In the genomic region with DNA sequence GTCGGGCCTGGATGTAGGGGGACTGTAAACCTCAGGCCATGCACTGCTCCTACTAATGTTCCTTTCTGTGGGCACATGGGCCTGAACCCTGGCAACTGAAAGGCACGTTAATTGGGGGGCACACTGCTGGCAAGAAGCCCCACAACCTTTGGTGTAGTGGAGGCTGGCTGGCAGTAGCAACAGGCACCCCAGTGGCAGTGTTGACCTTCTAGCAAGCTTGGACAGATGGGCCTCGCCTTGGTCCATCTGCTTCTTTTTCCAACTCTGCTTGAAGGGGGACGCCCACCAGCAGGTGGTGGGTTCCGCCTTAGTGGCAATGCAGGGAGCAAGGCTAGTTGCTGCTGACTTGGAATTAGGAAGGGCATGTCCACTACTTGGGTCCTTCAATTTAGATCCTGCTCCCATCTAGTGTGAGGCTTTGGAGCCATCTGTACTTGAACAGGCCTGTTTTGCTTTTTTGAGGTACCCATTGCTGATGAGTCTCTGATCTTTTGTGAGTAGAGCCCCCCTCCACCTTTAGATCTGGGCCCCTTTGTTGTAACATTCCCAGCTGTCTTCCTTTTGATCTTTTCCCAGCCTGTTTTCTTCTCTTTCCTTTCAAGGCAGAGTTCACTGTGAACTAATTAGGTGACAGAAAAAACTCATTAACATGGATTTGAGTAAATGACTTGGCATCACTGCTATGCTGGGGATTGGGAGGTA, we compare ENCODE assay signal across 8 mouse cellular contexts. TPM values are rescaled to one million over a fixed set of nuclear protein-coding genes. Genes with fewer than 3 reads are reported as not detected.
DNase-seq lines count a peak whose midpoint lies in the region; ATAC-seq and TF ChIP-seq lines count a peak whose summit lies in the region.

No protein-coding gene starts in this region.

- WGBS in kidney, embryonic 16.5 days: 13% methylated on average over 5 of the region's 5 CpGs
- WGBS in bone marrow, adult 2 months: 48% methylated on average over 5 of the region's 5 CpGs
- WGBS in embryonic facial prominence, embryonic 14.5 days: 9% methylated on average over 3 of the region's 5 CpGs
- 4% methylated on average over 5 of the region's 5 CpGs for WGBS in limb, embryonic 15.5 days
- 13% methylated on average over 5 of the region's 5 CpGs for WGBS in stomach, embryonic 16.5 days

- H3K9me3 ChIP-seq in kidney, embryonic 16.5 days (ENCODE audit: low read length): no peaks in the 10 kb centered on the region
- H3K9me3 ChIP-seq in embryonic facial prominence, embryonic 14.5 days (ENCODE audit: control insufficient read depth, low read length): no peaks in the 10 kb centered on the region
- no peaks in the 10 kb centered on the region for H3K9me3 ChIP-seq in limb, embryonic 15.5 days
- H3K9me3 ChIP-seq in stomach, embryonic 16.5 days (replicated peaks; ENCODE audit: control insufficient read depth, low read length): no peaks in the 10 kb centered on the region

- no peak for ATAC-seq in kidney, embryonic 16.5 days (ENCODE audit: low FRiP score, low TSS enrichment)
- ATAC-seq in embryonic facial prominence, embryonic 14.5 days (ENCODE audit: low read depth): no peak
- no peak for ATAC-seq in limb, embryonic 15.5 days (ENCODE audit: insufficient number of reproducible peaks, low FRiP score, low TSS enrichment, low read depth)
- ATAC-seq in stomach, embryonic 16.5 days (ENCODE audit: insufficient read depth, low FRiP score): no peak

- H3K4me3 ChIP-seq in kidney, embryonic 16.5 days (ENCODE audit: low read length): peak overlapping the region; percentile 93
- H3K4me3 ChIP-seq in bone marrow, adult 2 months (replicated peaks; ENCODE audit: control insufficient read depth, low read depth, low read length): peak overlapping the region; percentile 71
- peak overlapping the region; percentile 76 for H3K4me3 ChIP-seq in embryonic facial prominence, embryonic 14.5 days (ENCODE audit: low read depth, low read length)
- peak overlapping the region; percentile 81 for H3K4me3 ChIP-seq in limb, embryonic 15.5 days
- peak overlapping the region; percentile 92 for H3K4me3 ChIP-seq in stomach, embryonic 16.5 days (replicated peaks; ENCODE audit: low read length)

- DNase-seq in kidney, postnatal 14 days: no peak
- peak; percentile 39 for DNase-seq in embryonic facial prominence, embryonic 14.5 days (ENCODE audit: low spot score)
- no peak for DNase-seq in thymus, postnatal 0 days (ENCODE audit: low spot score)
- DNase-seq in c-Kit-positive CD71-positive TER-119-positive erythroid progenitor cells, embryonic 14.5 days (ENCODE audit: low spot score): no peak

- no peak for TF ChIP-seq POLR2A in bone marrow, adult 2 months (IDR thresholded peaks at IDR 0.05; ENCODE audit: borderline replicate concordance, control insufficient read depth, low read depth, low read length)

- peak overlapping the region; percentile 67; the same call in 1 of the 2 replicates for H3K27ac ChIP-seq in kidney, embryonic 16.5 days (ENCODE audit: low read length)
- H3K27ac ChIP-seq in bone marrow, adult 2 months (ENCODE audit: control insufficient read depth, insufficient read depth, low read depth, low read length, poor library complexity): no peak overlapping the region
- H3K27ac ChIP-seq in embryonic facial prominence, embryonic 14.5 days (replicated peaks; ENCODE audit: low read depth, low read length): peak overlapping the region; percentile 91; the same call in 1 of the 2 replicates
- H3K27ac ChIP-seq in limb, embryonic 15.5 days: peak overlapping the region; percentile 92
- H3K27ac ChIP-seq in stomach, embryonic 16.5 days (ENCODE audit: low read length): peak overlapping the region; percentile 95

- peak overlapping the region; percentile 91 for H3K9ac ChIP-seq in kidney, embryonic 16.5 days (replicated peaks; ENCODE audit: low read length)
- H3K9ac ChIP-seq in embryonic facial prominence, embryonic 14.5 days (ENCODE audit: low read depth, low read length): peak overlapping the region; percentile 90
- H3K9ac ChIP-seq in limb, embryonic 15.5 days: peak overlapping the region; percentile 96
- H3K9ac ChIP-seq in stomach, embryonic 16.5 days (ENCODE audit: low read length): peak overlapping the region; percentile 97

- H3K36me3 ChIP-seq in kidney, embryonic 16.5 days (ENCODE audit: insufficient read depth, low read length): no peaks in the 10 kb centered on the region
- H3K36me3 ChIP-seq in embryonic facial prominence, embryonic 14.5 days (ENCODE audit: control insufficient read depth, insufficient read depth, low read length): peaks cover 6% of the 10 kb centered on the region; the same call in 1 of the 2 replicates
- peaks cover 8% of the 10 kb centered on the region; the same call in 1 of the 2 replicates for H3K36me3 ChIP-seq in limb, embryonic 15.5 days
- no peaks in the 10 kb centered on the region for H3K36me3 ChIP-seq in stomach, embryonic 16.5 days (ENCODE audit: control insufficient read depth, insufficient read depth, low read length)

- H3K27me3 ChIP-seq in kidney, embryonic 16.5 days (ENCODE audit: insufficient read depth, low read length): no peaks in the 10 kb centered on the region
- H3K27me3 ChIP-seq in embryonic facial prominence, embryonic 14.5 days (replicated peaks; ENCODE audit: control insufficient read depth, insufficient read depth, low read length): no peaks in the 10 kb centered on the region
- H3K27me3 ChIP-seq in limb, embryonic 15.5 days: no peaks in the 10 kb centered on the region
- H3K27me3 ChIP-seq in stomach, embryonic 16.5 days (ENCODE audit: control insufficient read depth, insufficient read depth, low read length): no peaks in the 10 kb centered on the region

- no peak for TF ChIP-seq CTCF in bone marrow, adult 2 months (IDR thresholded peaks at IDR 0.05; ENCODE audit: control insufficient read depth, insufficient read depth, low read length)

- peak overlapping the region; percentile 89 for H3K4me2 ChIP-seq in kidney, embryonic 16.5 days (replicated peaks; ENCODE audit: low read depth, low read length)
- H3K4me2 ChIP-seq in embryonic facial prominence, embryonic 14.5 days (ENCODE audit: low read depth, low read length): peak overlapping the region; percentile 95
- peak overlapping the region; percentile 91 for H3K4me2 ChIP-seq in limb, embryonic 15.5 days
- H3K4me2 ChIP-seq in stomach, embryonic 16.5 days (ENCODE audit: low read depth, low read length): peak overlapping the region; percentile 85

- H3K4me1 ChIP-seq in kidney, embryonic 16.5 days (ENCODE audit: insufficient read depth, low read length): peaks cover 40% of the 10 kb centered on the region
- H3K4me1 ChIP-seq in bone marrow, adult 2 months (ENCODE audit: control insufficient read depth, insufficient read depth, low read length): peaks cover 2% of the 10 kb centered on the region
- peaks cover 22% of the 10 kb centered on the region for H3K4me1 ChIP-seq in embryonic facial prominence, embryonic 14.5 days (ENCODE audit: control insufficient read depth, insufficient read depth, low read length)
- peaks cover 45% of the 10 kb centered on the region for H3K4me1 ChIP-seq in limb, embryonic 15.5 days
- H3K4me1 ChIP-seq in stomach, embryonic 16.5 days (ENCODE audit: control insufficient read depth, insufficient read depth, low read length): peaks cover 41% of the 10 kb centered on the region

RNA-seq across cellular contexts. Expression of a gene that starts 1.5 kb away (rescaled TPM):
- polyA plus RNA-seq in kidney, embryonic 16.5 days (2015; fragmentation: Nextera tagmentation; extraction: Ambion mirVana): 15.0 and 21.0 TPM in 2 replicates
- polyA plus RNA-seq in bone marrow, adult 2 months (2011; ENCODE audit: insufficient read depth, insufficient read length, low replicate concordance, missing spikeins): 22.3 and 28.2 TPM in 2 replicates
- polyA plus RNA-seq in embryonic facial prominence, embryonic 14.5 days (2014; fragmentation: Nextera tagmentation; extraction: Ambion mirVana): 31.5 and 33.9 TPM in 2 replicates
- 32.4 and 34.1 TPM in 2 replicates for polyA plus RNA-seq in limb, embryonic 15.5 days (2015; fragmentation: Nextera tagmentation; extraction: Ambion mirVana)
- polyA plus RNA-seq in stomach, embryonic 16.5 days (2015; fragmentation: Nextera tagmentation; extraction: Ambion mirVana): 13.0 and 14.7 TPM in 2 replicates
- 24.5 and 26.9 TPM in 2 replicates for polyA plus RNA-seq in thymus, postnatal 0 days (2015; fragmentation: Nextera tagmentation; extraction: Ambion mirVana)

RNA-seq across cellular contexts. Expression of a gene that starts 5.8 kb away (rescaled TPM):
- polyA plus RNA-seq in kidney, embryonic 16.5 days (2015; fragmentation: Nextera tagmentation; extraction: Ambion mirVana): 29.4 and 32.8 TPM in 2 replicates
- 14.4 and 22.1 TPM in 2 replicates for polyA plus RNA-seq in bone marrow, adult 2 months (2011; ENCODE audit: insufficient read depth, insufficient read length, low replicate concordance, missing spikeins)
- polyA plus RNA-seq in embryonic facial prominence, embryonic 14.5 days (2014; fragmentation: Nextera tagmentation; extraction: Ambion mirVana): 16.5 and 21.3 TPM in 2 replicates
- 21.3 and 23.9 TPM in 2 replicates for polyA plus RNA-seq in limb, embryonic 15.5 days (2015; fragmentation: Nextera tagmentation; extraction: Ambion mirVana)
- 23.5 and 27.0 TPM in 2 replicates for polyA plus RNA-seq in stomach, embryonic 16.5 days (2015; fragmentation: Nextera tagmentation; extraction: Ambion mirVana)
- polyA plus RNA-seq in thymus, postnatal 0 days (2015; fragmentation: Nextera tagmentation; extraction: Ambion mirVana): 33.7 and 35.4 TPM in 2 replicates

RNA-seq across cellular contexts. Expression of a gene that starts 8.3 kb away (rescaled TPM):
- 143 and 147 TPM in 2 replicates for polyA plus RNA-seq in kidney, embryonic 16.5 days (2015; fragmentation: Nextera tagmentation; extraction: Ambion mirVana)
- polyA plus RNA-seq in bone marrow, adult 2 months (2011; ENCODE audit: insufficient read depth, insufficient read length, low replicate concordance, missing spikeins): 54.3 and 81.0 TPM in 2 replicates
- 111 and 119 TPM in 2 replicates for polyA plus RNA-seq in embryonic facial prominence, embryonic 14.5 days (2014; fragmentation: Nextera tagmentation; extraction: Ambion mirVana)
- 108 and 130 TPM in 2 replicates for polyA plus RNA-seq in limb, embryonic 15.5 days (2015; fragmentation: Nextera tagmentation; extraction: Ambion mirVana)
- 93.4 and 94.4 TPM in 2 replicates for polyA plus RNA-seq in stomach, embryonic 16.5 days (2015; fragmentation: Nextera tagmentation; extraction: Ambion mirVana)
- 86.0 and 88.5 TPM in 2 replicates for polyA plus RNA-seq in thymus, postnatal 0 days (2015; fragmentation: Nextera tagmentation; extraction: Ambion mirVana)

RNA-seq across cellular contexts. Expression of a gene that starts 29.8 kb away (rescaled TPM):
- polyA plus RNA-seq in kidney, embryonic 16.5 days (2015; fragmentation: Nextera tagmentation; extraction: Ambion mirVana): 52.5 and 53.8 TPM in 2 replicates
- polyA plus RNA-seq in bone marrow, adult 2 months (2011; ENCODE audit: insufficient read depth, insufficient read length, low replicate concordance, missing spikeins): 13.6 and 42.9 TPM in 2 replicates
- polyA plus RNA-seq in embryonic facial prominence, embryonic 14.5 days (2014; fragmentation: Nextera tagmentation; extraction: Ambion mirVana): 26.0 and 31.0 TPM in 2 replicates
- polyA plus RNA-seq in limb, embryonic 15.5 days (2015; fragmentation: Nextera tagmentation; extraction: Ambion mirVana): 36.7 and 40.0 TPM in 2 replicates
- 46.5 and 51.8 TPM in 2 replicates for polyA plus RNA-seq in stomach, embryonic 16.5 days (2015; fragmentation: Nextera tagmentation; extraction: Ambion mirVana)
- 23.2 and 26.6 TPM in 2 replicates for polyA plus RNA-seq in thymus, postnatal 0 days (2015; fragmentation: Nextera tagmentation; extraction: Ambion mirVana)

RNA-seq across cellular contexts. Expression of a gene that starts 30.1 kb away (rescaled TPM):
- polyA plus RNA-seq in kidney, embryonic 16.5 days (2015; fragmentation: Nextera tagmentation; extraction: Ambion mirVana): 51.1 and 51.5 TPM in 2 replicates
- 28.2 and 54.7 TPM in 2 replicates for polyA plus RNA-seq in bone marrow, adult 2 months (2011; ENCODE audit: insufficient read depth, insufficient read length, low replicate concordance, missing spikeins)
- 48.2 and 55.0 TPM in 2 replicates for polyA plus RNA-seq in embryonic facial prominence, embryonic 14.5 days (2014; fragmentation: Nextera tagmentation; extraction: Ambion mirVana)
- polyA plus RNA-seq in limb, embryonic 15.5 days (2015; fragmentation: Nextera tagmentation; extraction: Ambion mirVana): 48.6 and 54.9 TPM in 2 replicates
- 44.9 TPM in 2 replicates for polyA plus RNA-seq in stomach, embryonic 16.5 days (2015; fragmentation: Nextera tagmentation; extraction: Ambion mirVana)
- 31.4 and 35.1 TPM in 2 replicates for polyA plus RNA-seq in thymus, postnatal 0 days (2015; fragmentation: Nextera tagmentation; extraction: Ambion mirVana)
